Mouse (Mus musculus): ENCODE data around the gene Adamts7.

Adamts7 gene

GRCm38 (mm10) chr9:90234786-90235185, 71.9 kb downstream of the Adamts7 start:
- no peak for DNase-seq (ENCODE audit: low read depth, low spot score)

GRCm38 (mm10) chr9:90235258-90235882, 72.5 kb downstream of the Adamts7 start:
- DNase-seq (ENCODE audit: low read depth, low spot score): no peak

DNA sequence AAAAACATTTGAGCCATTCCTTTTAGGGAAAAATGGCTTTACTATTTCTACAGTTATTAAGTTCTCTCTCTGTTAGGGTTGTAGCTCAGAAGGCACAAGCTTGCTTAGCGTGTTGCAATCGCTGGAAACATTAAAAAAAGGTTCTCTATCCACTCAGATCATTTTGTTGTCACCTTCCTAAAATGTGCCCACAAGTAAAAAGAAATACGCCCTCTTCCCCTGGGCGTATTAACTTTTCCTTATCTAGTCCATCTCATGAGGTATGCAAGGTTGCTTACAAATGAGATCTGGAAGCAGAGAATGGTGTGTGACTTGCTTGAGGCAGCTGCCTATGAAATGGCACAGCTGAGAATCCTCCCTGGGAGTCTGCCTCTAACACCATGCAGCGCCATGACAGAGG, 73.9 kb downstream of the Adamts7 start:
- DNase-seq (ENCODE audit: low read depth, low spot score): no peak

DNA sequence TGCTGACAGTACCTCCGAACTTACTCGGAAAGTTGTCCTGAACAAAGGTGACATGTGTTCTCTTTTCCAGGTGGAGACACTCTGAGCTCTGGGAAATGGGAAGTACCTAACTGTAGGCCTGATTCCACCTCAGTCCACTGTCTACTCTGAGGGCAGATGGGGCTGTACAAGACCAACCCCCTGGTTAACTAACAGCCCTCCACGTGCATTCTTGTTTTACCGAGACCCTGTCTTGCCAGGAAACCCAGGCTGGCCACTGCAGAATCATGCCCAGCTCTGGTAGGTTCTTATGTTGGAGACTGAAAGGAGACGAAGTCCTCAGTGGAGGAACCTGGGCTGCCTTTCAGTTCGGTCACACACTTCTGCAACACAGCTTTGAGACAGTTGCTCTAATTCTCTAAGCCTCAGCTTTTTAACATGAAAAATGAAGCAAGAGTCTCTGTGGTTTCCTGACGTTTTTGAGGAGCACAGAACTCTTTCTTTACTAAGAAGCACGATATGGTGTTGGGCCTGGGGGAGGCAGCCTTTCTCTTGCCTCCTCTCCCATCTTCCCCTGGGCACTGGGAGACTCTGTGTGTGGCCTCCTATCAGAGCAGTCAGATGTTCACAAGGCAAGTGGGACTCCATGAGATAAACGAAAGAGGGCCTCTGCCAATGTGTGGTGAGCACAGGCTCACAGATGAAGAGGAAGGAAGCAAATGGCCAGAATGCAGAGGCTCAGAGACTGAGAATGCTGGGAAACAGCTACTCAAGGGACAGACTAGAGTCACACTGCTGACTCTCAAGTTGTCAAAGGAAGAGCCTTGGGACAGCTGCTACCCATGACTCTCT, 74.6 kb downstream of the Adamts7 start:
- DNase-seq (ENCODE audit: low read depth, low spot score): no peak

DNA sequence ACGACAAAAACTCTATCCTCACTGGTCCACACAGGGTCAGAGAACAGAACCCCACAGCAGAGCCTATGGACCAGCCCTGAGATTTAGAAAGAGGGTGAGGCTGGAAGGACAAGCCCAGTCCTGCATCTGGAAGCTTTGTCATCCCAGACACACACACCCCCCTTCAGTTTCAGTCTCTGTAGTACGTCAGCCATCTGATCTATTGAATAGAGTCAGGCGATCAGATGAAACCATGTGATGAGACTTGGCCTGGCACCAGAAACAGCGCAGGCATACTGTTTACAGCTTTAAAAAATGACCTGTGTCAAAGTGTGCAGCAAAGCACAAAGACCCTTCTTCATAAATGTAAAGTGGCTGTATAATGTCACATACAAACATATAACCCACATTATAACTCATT, 77.7 kb downstream of the Adamts7 start:
- DNase-seq (ENCODE audit: low read depth, low spot score): no peak

DNA sequence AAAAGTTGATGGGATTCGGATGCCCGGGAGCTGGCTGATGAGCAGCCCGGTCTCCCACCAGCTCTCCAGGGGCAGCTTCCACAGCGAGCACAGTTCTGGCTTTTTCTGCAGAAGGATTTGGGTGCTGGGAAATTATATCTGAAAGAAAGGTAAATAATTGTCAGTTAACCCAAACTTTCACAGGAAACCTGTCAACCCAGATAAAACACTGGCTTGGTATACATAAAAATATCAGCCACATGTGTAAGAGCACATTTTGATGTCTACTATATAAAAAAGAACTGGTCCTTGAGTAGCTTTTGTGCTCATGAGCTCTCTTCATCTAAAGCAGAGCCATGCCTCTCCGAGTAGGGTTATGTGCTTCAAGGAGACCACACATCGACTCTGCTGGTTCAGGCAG, 78.2 kb downstream of the Adamts7 start:
- DNase-seq (ENCODE audit: low read depth, low spot score): no peak

- DNase-seq (ENCODE audit: low read depth, low spot score): no peak
Measured at GRCm38 (mm10) chr9:90241618-90242017, 78.7 kb downstream of the Adamts7 start.

- no peak for DNase-seq (ENCODE audit: low read depth, low spot score)
Measured at GRCm38 (mm10) chr9:90242291-90242690, 79.4 kb downstream of the Adamts7 start.

- no peak for DNase-seq (ENCODE audit: low read depth, low spot score)
Measured at GRCm38 (mm10) chr9:90242855-90243254, 80.0 kb downstream of the Adamts7 start.

- no peak for DNase-seq (ENCODE audit: low read depth, low spot score)
Measured at GRCm38 (mm10) chr9:90244301-90245151, 81.7 kb downstream of the Adamts7 start.

GRCm38 (mm10) chr9:90245206-90245605, 82.3 kb downstream of the Adamts7 start:
- no peak for DNase-seq (ENCODE audit: low read depth, low spot score)

- no peak for DNase-seq (ENCODE audit: low read depth, low spot score)
Measured at GRCm38 (mm10) chr9:90245781-90246180, 82.9 kb downstream of the Adamts7 start.

DNA sequence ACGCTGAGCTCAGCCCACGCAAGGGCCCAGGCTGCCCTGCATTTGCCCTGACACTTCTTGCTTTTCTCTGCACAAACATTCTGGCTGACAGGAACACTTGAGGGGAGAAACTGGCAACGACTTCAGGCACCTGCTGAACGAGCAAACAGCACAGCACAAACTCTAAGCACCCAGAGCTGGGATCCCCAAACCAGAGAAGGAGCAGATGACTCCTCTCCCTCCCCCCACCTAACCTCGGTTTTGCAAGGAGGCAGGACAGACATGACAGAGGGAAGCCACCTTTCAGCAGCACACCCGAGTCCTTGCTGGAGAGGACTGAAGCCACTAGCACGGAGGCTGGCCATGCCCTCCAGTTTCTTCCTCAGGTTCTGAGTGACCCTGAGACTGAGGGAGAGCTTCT, 84.4 kb downstream of the Adamts7 start:
- no peak for DNase-seq (ENCODE audit: low read depth, low spot score)

GRCm38 (mm10) chr9:90248326-90248725, 85.5 kb downstream of the Adamts7 start:
- no peak for DNase-seq (ENCODE audit: low read depth, low spot score)

- DNase-seq (ENCODE audit: low read depth, low spot score): no peak
Measured at GRCm38 (mm10) chr9:90249036-90249435, 86.2 kb downstream of the Adamts7 start.

DNA sequence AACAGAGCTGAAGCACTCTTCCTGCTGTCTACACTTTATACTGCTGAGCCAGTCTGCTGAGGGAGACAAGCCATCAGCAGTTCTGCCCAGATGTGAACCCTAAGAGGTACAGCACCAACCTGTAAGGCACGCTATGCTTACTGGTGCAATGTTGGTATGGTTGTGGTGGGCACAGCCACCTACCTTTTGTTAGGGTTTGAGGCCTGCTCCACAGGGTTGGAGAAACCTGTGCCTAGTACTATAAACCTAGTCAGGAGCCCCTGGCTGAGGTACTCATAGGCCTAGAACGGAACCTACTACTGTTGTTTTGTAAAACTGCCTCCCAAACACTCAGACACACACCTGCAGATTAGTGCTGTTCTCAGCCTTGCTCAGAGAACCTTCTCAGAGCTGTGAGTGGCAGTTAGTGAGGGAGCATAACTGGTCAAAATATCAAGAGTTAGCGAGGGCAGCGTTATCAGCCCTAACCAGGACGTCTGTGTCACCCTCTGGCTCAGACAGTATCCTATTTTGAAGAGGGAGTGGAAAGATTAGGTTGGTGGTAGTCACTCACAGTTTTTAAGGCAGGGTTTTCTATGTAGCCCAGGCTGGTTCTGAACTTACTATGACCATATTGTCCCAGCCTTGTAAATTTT, 87.4 kb downstream of the Adamts7 start:
- DNase-seq (ENCODE audit: low read depth, low spot score): no peak

GRCm38 (mm10) chr9:90250964-90251750, 88.3 kb downstream of the Adamts7 start:
- no peak for DNase-seq (ENCODE audit: low read depth, low spot score)

- DNase-seq (ENCODE audit: low read depth, low spot score): no peak
Measured at GRCm38 (mm10) chr9:90253181-90253580, 90.3 kb downstream of the Adamts7 start.

GRCm38 (mm10) chr9:90255844-90256405, 93.1 kb downstream of the Adamts7 start:
- no peak for DNase-seq (ENCODE audit: low read depth, low spot score)

GRCm38 (mm10) chr9:90257220-90257619, 94.4 kb downstream of the Adamts7 start:
- DNase-seq (ENCODE audit: low read depth, low spot score): no peak

All from WW6 (cell line).